Mouse (Mus musculus) kidney, embryonic 15.5 days (tissue): ENCODE measurements around the gene Slc15a3. TPM values are rescaled to one million over a fixed set of nuclear protein-coding genes. Genes with fewer than 3 reads are reported as not detected.

ENCODE experiments used
- ATAC-seq: fragments of 200-750 bp; cut with Nextera tagmentation; replicated peaks from 2 replicates; pipeline ENCODE4 v1.8.0; 2017; ENCODE audit warnings: moderate TSS enrichment; ENCODE audit not compliant: low FRiP score
- H3K27ac ChIP-seq: fragments of 300-500 bp; sonication (generic); 2 replicates; pipeline ENCODE4 v1.5.1; 2015; ENCODE audit warnings: mild to moderate bottlenecking, inconsistent platforms
- H3K27me3 ChIP-seq: fragments of 300-500 bp; sonication (generic); 2 replicates; pipeline ENCODE4 v1.6.1; 2015; ENCODE audit warnings: inconsistent platforms
- H3K36me3 ChIP-seq: fragments of 300-500 bp; sonication (generic); 2 replicates; pipeline ENCODE4 v1.6.1; 2015; ENCODE audit warnings: inconsistent platforms
- H3K4me1 ChIP-seq: fragments of 300-500 bp; sonication (generic); 2 replicates; pipeline ENCODE4 v1.6.1; 2015; ENCODE audit warnings: inconsistent platforms
- H3K4me2 ChIP-seq: fragments of 300-500 bp; sonication (generic); 2 replicates; pipeline ENCODE4 v1.6.1; 2015; ENCODE audit warnings: moderate library complexity, mild to moderate bottlenecking, inconsistent platforms
- H3K4me3 ChIP-seq: fragments of 300-500 bp; sonication (generic); replicated peaks from 2 replicates; pipeline ENCODE4 v1.5.1; 2015; ENCODE audit warnings: mild to moderate bottlenecking, inconsistent platforms
- H3K9ac ChIP-seq: fragments of 300-500 bp; sonication (generic); 2 replicates; pipeline ENCODE4 v1.6.1; 2015; ENCODE audit warnings: mild to moderate bottlenecking, inconsistent platforms
- H3K9me3 ChIP-seq: fragments of 300-500 bp; sonication (generic); replicated peaks from 2 replicates; pipeline ENCODE4 v1.6.1; 2016; ENCODE audit warnings: inconsistent platforms
- WGBS: fragments of 180-500 bp; shearing (Covaris S2); methylation state at CpG from one replicate; pipeline ENCODE4 v1.1.7; 2015; ENCODE audit warnings: mixed read lengths; 5-methylcytosine and 5-hydroxymethylcytosine counted together
- polyA plus RNA-seq: library from polyadenylated mRNA; unstranded; fragments of >200 nt; fragmentation: Nextera tagmentation; extraction: Ambion mirVana; gene quantifications from 2 replicates; pipeline ENCODE4 v1.2.1, GENCODE M21; 2015

Gene Slc15a3
- polyA plus RNA-seq, 1 experiment from 2014 or later: 0.39 TPM

DNA sequence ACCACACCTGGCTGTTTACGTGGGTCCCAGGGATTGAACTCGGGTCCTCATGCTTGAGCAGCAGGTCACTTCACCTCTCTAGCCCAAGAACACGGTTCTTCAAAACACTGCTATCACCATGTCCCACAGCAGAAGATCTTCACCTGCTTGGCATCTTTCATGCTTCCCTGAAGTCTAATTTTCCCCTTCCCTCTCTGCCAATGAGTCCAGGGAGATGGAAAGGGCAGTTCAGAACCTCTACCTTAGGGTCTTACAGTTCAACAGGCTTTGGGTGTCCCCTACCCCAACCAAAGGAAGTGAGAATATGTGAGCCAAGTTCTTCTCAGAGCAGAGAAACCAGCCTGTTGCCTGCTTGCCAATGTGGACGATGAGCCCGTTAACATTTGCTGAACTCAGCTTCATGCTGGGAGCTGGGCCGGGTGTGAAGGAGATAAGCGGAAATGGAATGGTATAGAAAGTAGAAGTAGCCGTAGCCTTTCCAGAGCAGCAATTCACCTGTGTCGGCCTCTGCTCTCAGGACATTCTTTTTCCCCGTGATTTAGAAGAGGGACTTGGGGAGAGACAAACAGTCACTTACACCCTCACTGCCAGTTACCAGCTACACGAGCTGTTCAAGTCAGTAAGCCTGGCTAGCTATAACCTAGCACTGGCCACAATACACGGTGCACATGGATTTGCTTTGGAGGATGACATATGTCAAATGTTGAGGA, 30.8 kb upstream of the Slc15a3 start:
- no peak overlapping the region for H3K9ac ChIP-seq
- no peak overlapping the region for H3K4me2 ChIP-seq
- H3K9me3 ChIP-seq: no peaks in the 10 kb centered on the region
- no peaks in the 10 kb centered on the region for H3K36me3 ChIP-seq
- H3K4me3 ChIP-seq: no peak overlapping the region
- no peak for ATAC-seq
- no peak overlapping the region for H3K27ac ChIP-seq
- no peaks in the 10 kb centered on the region for H3K4me1 ChIP-seq
- WGBS: 90% methylated on average over 12 of the region's 12 CpGs
- H3K27me3 ChIP-seq: no peaks in the 10 kb centered on the region

DNA sequence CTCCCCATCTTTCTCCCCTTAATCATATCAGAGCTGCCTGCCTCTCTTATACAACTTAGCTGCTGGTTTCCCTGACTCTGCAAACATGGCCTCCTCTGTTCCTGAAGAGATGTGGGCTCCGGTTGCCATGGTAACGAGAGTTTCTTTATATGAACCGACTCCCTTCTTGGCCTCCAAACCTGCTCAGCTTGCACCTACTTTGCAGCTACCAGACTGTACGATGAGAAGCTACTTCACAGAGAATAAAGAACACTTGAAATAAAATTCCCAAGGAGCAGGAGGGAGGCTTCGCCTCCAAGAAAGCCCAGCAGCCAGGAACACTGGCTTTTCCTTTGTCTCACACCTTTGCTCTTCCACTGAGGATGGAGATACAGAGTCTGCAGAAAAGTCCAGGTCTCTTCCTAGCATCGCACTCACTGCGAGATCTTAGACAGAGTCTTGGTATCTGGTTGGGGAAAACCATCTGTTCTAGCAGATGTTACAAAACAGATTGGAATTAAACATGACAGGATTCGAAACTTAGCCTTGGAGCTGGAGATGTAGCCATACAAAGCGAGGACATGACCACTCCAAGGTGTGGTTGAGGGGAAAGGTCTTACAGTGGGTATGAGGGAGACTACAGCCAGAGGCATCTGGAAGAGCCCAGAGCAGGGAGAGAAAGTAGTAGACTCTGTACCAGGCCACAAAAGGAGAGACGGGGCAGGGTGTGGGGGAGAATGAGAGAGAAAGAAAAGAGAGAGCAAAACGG, 29.9 kb upstream of the Slc15a3 start:
- ATAC-seq: no peak
- H3K9ac ChIP-seq: no peak overlapping the region
- 81% methylated on average over 11 of the region's 11 CpGs for WGBS

DNA sequence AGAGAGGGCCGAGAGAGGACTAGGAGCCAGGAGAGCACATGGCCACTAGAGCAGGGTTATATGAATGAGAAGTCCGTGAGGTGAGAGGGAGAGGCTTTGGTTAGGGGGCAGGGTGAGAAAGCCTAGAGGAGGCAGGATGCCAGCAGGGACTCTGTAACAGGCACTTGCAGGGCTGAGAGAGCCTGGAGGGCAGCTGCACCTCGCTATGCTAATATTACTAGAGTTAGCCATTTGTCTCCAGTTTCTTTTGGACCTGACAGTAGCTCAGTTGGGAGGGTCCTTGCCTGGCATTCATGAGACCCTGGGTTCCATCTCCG, 29.4 kb upstream of the Slc15a3 start:
- Histone ChIP-seq H3K4me3 (no peak overlapping the region), H3K4me2 (no peak overlapping the region), H3K36me3 (no peaks in the 10 kb centered on the region), H3K4me1 (no peaks in the 10 kb centered on the region), H3K9me3 (no peaks in the 10 kb centered on the region), H3K27ac (no peak overlapping the region), H3K9ac (no peak overlapping the region), H3K27me3 (no peaks in the 10 kb centered on the region)
- 58% methylated on average over 4 of the region's 4 CpGs for WGBS
- ATAC-seq: no peak

More for the DNA sequence above, 29.9 kb upstream of the Slc15a3 start:
- H3K9me3 ChIP-seq: no peaks in the 10 kb centered on the region
- H3K4me1 ChIP-seq: no peaks in the 10 kb centered on the region
- H3K4me2 ChIP-seq: no peak overlapping the region
- H3K36me3 ChIP-seq: no peaks in the 10 kb centered on the region
- H3K27ac ChIP-seq: no peak overlapping the region
- H3K4me3 ChIP-seq: no peak overlapping the region
- H3K27me3 ChIP-seq: no peaks in the 10 kb centered on the region

DNA sequence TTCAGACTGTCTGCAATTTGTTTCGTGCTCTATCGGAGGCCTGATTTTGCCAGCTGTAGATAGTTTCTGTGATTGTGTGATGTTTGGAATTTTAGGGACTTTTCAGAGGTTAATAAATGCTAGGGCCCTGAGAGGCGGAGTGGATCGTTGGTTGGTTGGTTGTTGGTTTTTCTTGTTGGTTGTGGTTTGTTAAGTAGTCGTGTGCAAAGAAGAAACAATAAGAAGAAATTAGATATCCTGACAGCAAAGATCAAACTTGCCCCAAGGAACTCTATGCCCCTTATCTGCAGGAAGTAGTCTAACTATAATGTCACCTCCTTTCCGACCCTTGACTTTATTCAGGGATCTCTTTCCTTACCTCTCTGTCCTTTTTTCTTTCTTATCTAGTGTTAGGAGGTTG, 28.1 kb upstream of the Slc15a3 start:
- Histone ChIP-seq H3K36me3 (no peaks in the 10 kb centered on the region), H3K4me2 (no peak overlapping the region), H3K9me3 (no peaks in the 10 kb centered on the region), H3K4me3 (no peak overlapping the region), H3K27me3 (no peaks in the 10 kb centered on the region), H3K9ac (no peak overlapping the region), H3K4me1 (no peaks in the 10 kb centered on the region), H3K27ac (no peak overlapping the region)
- no peak for ATAC-seq
- WGBS: 76% methylated on average over 6 of the region's 6 CpGs

DNA sequence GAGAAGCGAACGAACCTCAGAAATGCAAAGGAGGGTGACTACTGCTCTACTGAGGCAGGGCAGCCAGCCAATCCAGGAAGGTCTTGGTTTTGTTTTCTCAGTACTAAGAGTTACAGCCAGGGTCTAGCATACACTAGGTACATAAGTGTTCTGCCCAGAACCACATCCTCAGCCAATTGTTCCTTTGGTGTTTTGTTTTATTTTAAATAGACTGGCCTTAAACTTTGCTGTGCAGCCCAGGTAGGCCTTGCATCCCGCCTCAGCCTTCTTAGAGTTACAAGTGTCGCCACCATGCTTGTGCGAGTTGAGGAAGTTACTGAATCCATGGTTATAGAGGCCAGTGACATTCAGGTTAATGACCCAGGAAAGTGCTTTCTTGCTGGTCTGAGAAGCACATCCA, 26.5 kb upstream of the Slc15a3 start:
- 91% methylated on average over 5 of the region's 5 CpGs for WGBS
- no peak for ATAC-seq

DNA sequence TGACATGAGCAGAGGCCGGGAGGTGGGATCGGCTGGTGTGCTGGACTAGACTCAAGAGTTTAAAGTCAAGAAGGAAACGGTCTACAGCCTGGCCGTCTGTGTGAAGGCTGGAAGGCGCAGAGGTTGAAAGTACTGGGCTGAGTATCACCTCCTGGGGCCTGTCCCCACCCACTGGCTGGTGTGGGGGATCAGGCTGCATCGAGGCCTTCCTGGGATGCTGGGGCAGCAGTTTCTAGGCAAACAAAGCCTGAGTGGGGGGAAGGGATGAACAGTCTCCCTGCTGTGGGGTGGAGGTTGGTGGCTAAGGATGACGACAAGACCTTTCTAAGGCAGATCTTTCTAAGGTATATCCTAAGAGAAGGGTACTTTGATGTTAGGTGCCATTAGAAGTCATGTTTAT, 25.6 kb upstream of the Slc15a3 start:
- Histone ChIP-seq H3K36me3 (no peaks in the 10 kb centered on the region), H3K27me3 (no peaks in the 10 kb centered on the region), H3K4me3 (no peak overlapping the region), H3K9ac (no peak overlapping the region), H3K9me3 (no peaks in the 10 kb centered on the region), H3K27ac (no peak overlapping the region), H3K4me2 (no peak overlapping the region), H3K4me1 (peaks cover 14% of the 10 kb centered on the region)
- ATAC-seq: no peak
- WGBS: 73% methylated on average over 7 of the region's 7 CpGs

More for the DNA sequence above, 26.5 kb upstream of the Slc15a3 start:
- Histone ChIP-seq H3K4me2 (no peak overlapping the region), H3K27ac (no peak overlapping the region), H3K36me3 (no peaks in the 10 kb centered on the region), H3K4me3 (no peak overlapping the region), H3K9me3 (no peaks in the 10 kb centered on the region), H3K27me3 (no peaks in the 10 kb centered on the region), H3K4me1 (peaks cover 5% of the 10 kb centered on the region; the same call in 1 of the 2 replicates), H3K9ac (no peak overlapping the region)

DNA sequence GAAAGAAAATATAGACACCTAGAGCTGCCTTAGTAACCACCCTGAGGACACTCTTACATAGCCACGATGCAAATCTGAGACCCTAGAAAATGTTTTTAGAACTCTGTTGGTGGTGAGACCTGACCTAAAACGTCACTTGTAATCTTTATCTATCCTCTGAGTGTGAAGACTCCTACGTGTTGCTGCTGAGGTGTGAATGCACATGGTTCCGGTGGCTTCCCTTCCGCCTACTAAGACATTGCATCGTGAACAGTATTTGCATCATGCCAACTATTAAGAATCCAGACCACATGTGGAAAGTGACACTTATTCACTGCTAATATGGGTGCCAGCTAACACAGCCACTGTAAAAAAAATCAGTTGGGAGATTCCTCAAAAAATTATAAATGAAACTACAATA, 23.7 kb upstream of the Slc15a3 start:
- WGBS: 80% methylated on average over 6 of the region's 6 CpGs
- no peak for ATAC-seq
- no peaks in the 10 kb centered on the region for H3K9me3 ChIP-seq
- H3K36me3 ChIP-seq: no peaks in the 10 kb centered on the region
- no peak overlapping the region for H3K27ac ChIP-seq
- H3K9ac ChIP-seq: no peak overlapping the region
- H3K27me3 ChIP-seq: no peaks in the 10 kb centered on the region
- no peak overlapping the region for H3K4me2 ChIP-seq
- H3K4me1 ChIP-seq: peaks cover 14% of the 10 kb centered on the region
- no peak overlapping the region for H3K4me3 ChIP-seq

DNA sequence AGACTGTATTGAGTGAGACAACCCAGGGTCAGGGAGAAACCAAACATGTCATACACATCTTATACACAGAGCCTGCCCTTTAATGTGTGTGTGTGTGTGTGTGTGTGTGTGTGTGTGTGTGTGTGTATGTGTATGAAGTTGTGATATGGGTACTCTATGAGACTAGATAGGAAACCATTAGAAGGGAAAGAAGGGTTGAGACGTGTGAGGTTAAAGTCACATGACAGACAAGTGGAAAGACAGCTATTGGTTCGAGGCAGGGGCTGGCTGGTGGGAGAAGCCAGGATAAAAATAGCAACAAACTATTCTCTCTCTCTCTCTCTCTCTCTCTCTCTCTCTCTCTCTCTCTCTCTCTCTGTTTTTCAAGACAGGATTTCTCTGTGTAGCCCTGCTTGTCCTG, 23.1 kb upstream of the Slc15a3 start:
- no peaks in the 10 kb centered on the region for H3K9me3 ChIP-seq
- no peak overlapping the region for H3K4me3 ChIP-seq
- H3K9ac ChIP-seq: no peak overlapping the region
- no peak overlapping the region for H3K27ac ChIP-seq
- peaks cover 14% of the 10 kb centered on the region for H3K4me1 ChIP-seq
- H3K4me2 ChIP-seq: no peak overlapping the region
- WGBS: 63% methylated on average over 2 of the region's 2 CpGs
- ATAC-seq: no peak
- no peaks in the 10 kb centered on the region for H3K27me3 ChIP-seq
- H3K36me3 ChIP-seq: no peaks in the 10 kb centered on the region

DNA sequence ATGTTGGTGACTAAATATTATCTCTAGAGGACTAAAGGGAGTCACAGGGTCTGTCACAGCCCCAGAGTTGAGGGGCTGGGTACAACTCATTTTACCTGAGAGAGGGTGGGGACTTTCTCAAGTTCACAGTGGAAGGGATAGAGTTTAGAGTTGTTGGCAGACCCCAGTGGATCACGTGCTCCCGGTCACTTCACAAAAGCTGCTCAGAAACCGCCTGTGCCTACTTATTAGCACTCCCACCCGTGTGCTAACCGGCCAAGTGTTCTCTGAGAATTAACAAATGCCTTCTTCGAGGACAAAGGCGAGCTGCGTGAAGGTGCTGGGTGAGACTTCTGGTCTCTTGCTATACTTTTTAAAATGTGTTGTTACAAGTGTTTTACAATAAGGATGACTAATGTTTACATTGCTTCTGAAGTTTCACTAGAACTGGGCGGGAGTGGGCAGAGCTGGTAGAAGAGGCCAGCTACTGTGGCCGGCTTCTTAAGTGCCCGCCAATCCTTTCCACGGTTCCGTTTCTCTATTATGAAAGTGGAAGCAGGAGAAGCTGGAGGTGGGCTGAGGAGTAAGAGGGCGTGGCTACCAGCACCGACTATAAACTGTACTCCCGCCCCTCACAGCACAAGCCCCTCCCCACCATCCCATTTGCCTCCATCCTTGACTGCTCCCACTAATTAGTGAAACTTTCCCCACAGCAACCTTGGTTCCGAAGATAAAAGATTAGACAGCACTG, 21.1 kb upstream of the Slc15a3 start:
- ATAC-seq: peak; percentile 89
- H3K9me3 ChIP-seq: no peaks in the 10 kb centered on the region
- peaks cover 14% of the 10 kb centered on the region for H3K4me1 ChIP-seq
- no peak overlapping the region for H3K27ac ChIP-seq
- no peaks in the 10 kb centered on the region for H3K36me3 ChIP-seq
- peak overlapping the region; percentile 52 for H3K4me2 ChIP-seq
- H3K9ac ChIP-seq: peak overlapping the region; percentile 36
- H3K27me3 ChIP-seq: no peaks in the 10 kb centered on the region
- peak overlapping the region; percentile 23 for H3K4me3 ChIP-seq
- WGBS: 18% methylated on average over 17 of the region's 17 CpGs

DNA sequence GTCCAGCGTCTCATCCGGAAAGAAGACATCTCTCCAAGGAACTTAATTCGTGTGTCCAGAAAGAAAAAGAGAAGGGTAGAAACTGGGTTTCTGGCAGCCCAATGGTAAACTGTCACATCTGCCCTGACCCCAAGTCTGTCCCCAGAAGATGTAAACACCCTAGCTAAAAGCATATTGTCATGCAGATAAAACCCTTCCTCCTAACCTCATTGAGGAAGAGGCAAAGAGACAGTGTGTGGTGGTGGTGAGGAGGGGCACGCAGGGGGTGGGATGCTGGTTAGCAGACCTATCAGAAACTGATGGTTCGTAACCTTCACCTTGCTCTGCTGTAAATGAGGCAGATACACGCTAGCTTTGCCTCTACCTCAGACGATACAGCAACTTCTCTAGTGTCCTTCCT, 18.2 kb upstream of the Slc15a3 start:
- Histone ChIP-seq H3K4me2 (no peak overlapping the region), H3K27me3 (no peaks in the 10 kb centered on the region), H3K9me3 (no peaks in the 10 kb centered on the region), H3K9ac (no peak overlapping the region), H3K27ac (no peak overlapping the region), H3K4me3 (no peak overlapping the region), H3K4me1 (peaks cover 14% of the 10 kb centered on the region), H3K36me3 (no peaks in the 10 kb centered on the region)
- WGBS: 66% methylated on average over 7 of the region's 7 CpGs
- ATAC-seq: no peak

DNA sequence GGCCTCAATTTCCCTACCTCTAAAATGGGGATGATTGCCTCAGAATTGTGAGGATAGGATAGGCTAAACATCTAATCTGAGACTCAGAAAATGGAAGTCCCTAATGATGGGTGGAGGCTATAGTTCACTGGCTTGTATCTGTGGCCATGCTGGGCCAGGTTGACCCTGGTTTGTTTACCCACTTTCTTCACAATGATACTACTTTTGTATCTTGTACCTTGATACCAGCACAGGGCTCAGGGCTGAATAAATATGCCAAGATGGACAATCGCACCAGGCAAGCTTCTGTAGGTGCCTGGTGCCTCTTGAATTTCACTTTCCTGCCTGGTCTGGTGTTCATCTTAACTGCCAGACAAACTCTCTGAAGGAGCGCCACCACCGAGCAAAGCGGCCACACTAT, 17.0 kb upstream of the Slc15a3 start:
- no peak overlapping the region for H3K27ac ChIP-seq
- H3K9me3 ChIP-seq: no peaks in the 10 kb centered on the region
- no peak for ATAC-seq
- H3K36me3 ChIP-seq: no peaks in the 10 kb centered on the region
- H3K4me3 ChIP-seq: no peak overlapping the region
- H3K4me1 ChIP-seq: peaks cover 14% of the 10 kb centered on the region
- H3K9ac ChIP-seq: no peak overlapping the region
- H3K27me3 ChIP-seq: no peaks in the 10 kb centered on the region
- no peak overlapping the region for H3K4me2 ChIP-seq
- WGBS: 88% methylated on average over 4 of the region's 4 CpGs

DNA sequence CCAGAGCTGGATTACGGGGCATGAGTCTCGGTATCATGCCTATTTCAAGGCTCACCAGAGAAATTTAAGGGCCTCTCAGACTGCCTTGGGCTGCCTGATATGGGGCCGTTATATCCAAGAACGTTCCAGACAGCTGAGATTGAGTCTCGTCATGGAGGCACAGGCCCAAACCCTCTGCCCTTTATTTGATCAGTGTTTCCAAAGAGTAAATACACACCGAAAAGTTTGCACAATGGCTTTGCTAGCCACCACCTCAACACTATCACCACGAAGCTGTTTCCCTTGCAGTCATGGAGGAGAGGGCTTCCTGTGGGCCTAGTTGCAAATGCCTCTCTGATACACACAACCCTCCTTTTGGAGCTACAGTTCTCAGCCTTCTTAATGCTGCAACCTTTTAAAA, 15.5 kb upstream of the Slc15a3 start:
- Histone ChIP-seq H3K27me3 (no peaks in the 10 kb centered on the region), H3K27ac (no peak overlapping the region), H3K4me1 (no peaks in the 10 kb centered on the region), H3K36me3 (no peaks in the 10 kb centered on the region), H3K4me3 (no peak overlapping the region), H3K4me2 (no peak overlapping the region), H3K9me3 (no peaks in the 10 kb centered on the region), H3K9ac (no peak overlapping the region)
- no peak for ATAC-seq
- WGBS: 88% methylated on average over 7 of the region's 7 CpGs
